Comparison of ENCODE assay signal across 25 mouse cellular contexts in the genomic region with DNA sequence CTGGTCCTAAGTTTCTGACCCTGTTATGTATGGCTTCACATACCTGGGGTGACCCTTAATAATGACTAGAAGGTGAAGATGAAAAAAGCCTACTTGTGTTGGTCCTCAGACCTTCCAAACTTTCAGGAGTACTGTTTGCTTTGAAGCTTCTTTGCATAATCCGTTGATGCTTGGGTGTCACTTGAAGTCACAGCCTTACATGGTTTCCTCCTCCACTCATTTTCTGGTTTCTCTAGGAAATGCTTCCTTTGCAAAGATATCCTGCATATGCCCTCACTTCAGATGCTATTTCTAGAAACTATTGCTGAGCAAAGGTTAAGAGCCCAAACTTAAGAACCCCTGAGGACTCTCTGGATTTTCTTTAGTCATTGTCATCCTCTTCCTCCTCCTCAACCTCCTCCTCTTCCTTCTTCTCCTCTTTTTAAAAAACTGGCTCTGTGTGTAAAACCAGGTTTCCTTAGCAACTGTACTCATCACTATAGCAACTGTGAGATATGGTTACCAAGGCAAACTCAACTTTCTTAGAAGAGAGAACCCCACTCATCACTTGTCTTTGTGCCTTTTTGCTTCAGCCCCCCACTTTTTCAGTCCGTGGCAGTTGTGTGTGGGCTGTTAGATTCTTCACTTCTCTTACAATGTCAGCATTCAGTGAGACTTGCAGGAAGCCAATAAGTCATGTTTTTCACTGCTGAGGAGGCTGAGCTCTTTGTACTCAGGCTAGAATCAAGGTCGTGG. TPM values are rescaled to one million over a fixed set of nuclear protein-coding genes. Genes with fewer than 3 reads are reported as not detected.
A peak's percentile ranks its signal among the peaks of the same experiment; 100 is the strongest.
DNase-seq lines count a peak whose midpoint lies in the region; ATAC-seq lines count a peak whose summit lies in the region.
"Had no signal": no experiment of that assay in that cellular context is flagged by ENCODE, and none has a peak within 500 bp of the region (broad histone marks: within the 10 kb centered on the region; RNA-seq: fewer than 3 reads in every experiment).

No protein-coding gene starts in this region.

- no peaks in the 10 kb centered on the region for H3K4me1 ChIP-seq in forebrain, embryonic 16.5 days (replicated peaks; ENCODE audit: control insufficient read depth, insufficient read depth, low read length)
- no peaks in the 10 kb centered on the region for H3K4me1 ChIP-seq in forebrain, embryonic 13.5 days
- no peaks in the 10 kb centered on the region for H3K4me1 ChIP-seq in midbrain, embryonic 16.5 days (ENCODE audit: control insufficient read depth, insufficient read depth, low read length)
- H3K4me1 ChIP-seq in midbrain, embryonic 13.5 days (replicated peaks) = no peaks in the 10 kb centered on the region
- H3K4me1 ChIP-seq in intestine, embryonic 15.5 days (replicated peaks) = no peaks in the 10 kb centered on the region
- H3K4me1 ChIP-seq: embryonic facial prominence, embryonic 15.5 days; hindbrain, embryonic 12.5 days; midbrain, embryonic 12.5 days; neural tube, embryonic 15.5 days had no signal

- H3K4me3 ChIP-seq in forebrain, embryonic 16.5 days (replicated peaks; ENCODE audit: low read length) = no peak overlapping the region
- no peak overlapping the region for H3K4me3 ChIP-seq in forebrain, embryonic 13.5 days
- no peak overlapping the region for H3K4me3 ChIP-seq in midbrain, embryonic 16.5 days (ENCODE audit: low read depth, low read length)
- H3K4me3 ChIP-seq in midbrain, embryonic 13.5 days (replicated peaks) = no peak overlapping the region
- no peak overlapping the region for H3K4me3 ChIP-seq in intestine, embryonic 15.5 days (replicated peaks)
- H3K4me3 ChIP-seq: embryonic facial prominence, embryonic 15.5 days; hindbrain, embryonic 12.5 days; midbrain, embryonic 12.5 days; neural tube, embryonic 15.5 days had no signal

- H3K27ac ChIP-seq in forebrain, embryonic 16.5 days (ENCODE audit: low read length) = no peak overlapping the region
- H3K27ac ChIP-seq in forebrain, embryonic 13.5 days = no peak overlapping the region
- H3K27ac ChIP-seq in midbrain, embryonic 16.5 days (ENCODE audit: low read length) = no peak overlapping the region
- no peak overlapping the region for H3K27ac ChIP-seq in midbrain, embryonic 13.5 days
- no peak overlapping the region for H3K27ac ChIP-seq in intestine, embryonic 15.5 days
- H3K27ac ChIP-seq: embryonic facial prominence, embryonic 15.5 days; hindbrain, embryonic 12.5 days; midbrain, embryonic 12.5 days; neural tube, embryonic 15.5 days had no signal

- peak; percentile 23; the same call in 1 of the 2 replicates for ATAC-seq in forebrain, embryonic 16.5 days
- ATAC-seq in forebrain, embryonic 13.5 days = no peak
- 0 out of 2 replicates have a peak, but pooled peaks have one; percentile 36 for ATAC-seq in midbrain, embryonic 16.5 days
- no peak for ATAC-seq in midbrain, embryonic 13.5 days
- ATAC-seq in intestine, embryonic 15.5 days = no peak
- ATAC-seq: inflammation-experienced regulatory T-cells, adult 6 months; lung, postnatal 0 days; Patski had no signal

- H3K27me3 ChIP-seq in forebrain, embryonic 16.5 days (replicated peaks; ENCODE audit: control insufficient read depth, insufficient read depth, low read length) = no peaks in the 10 kb centered on the region
- no peaks in the 10 kb centered on the region for H3K27me3 ChIP-seq in forebrain, embryonic 13.5 days
- H3K27me3 ChIP-seq in midbrain, embryonic 16.5 days (ENCODE audit: control insufficient read depth, insufficient read depth, low read depth, low read length) = no peaks in the 10 kb centered on the region
- no peaks in the 10 kb centered on the region for H3K27me3 ChIP-seq in midbrain, embryonic 13.5 days
- no peaks in the 10 kb centered on the region for H3K27me3 ChIP-seq in intestine, embryonic 15.5 days (replicated peaks)
- H3K27me3 ChIP-seq: embryonic facial prominence, embryonic 15.5 days; hindbrain, embryonic 12.5 days; midbrain, embryonic 12.5 days; neural tube, embryonic 15.5 days; Patski had no signal

- H3K4me2 ChIP-seq in forebrain, embryonic 16.5 days (ENCODE audit: low read length) = no peak overlapping the region
- H3K4me2 ChIP-seq in forebrain, embryonic 13.5 days = no peak overlapping the region
- H3K4me2 ChIP-seq in midbrain, embryonic 16.5 days (ENCODE audit: low read length) = no peak overlapping the region
- H3K4me2 ChIP-seq in midbrain, embryonic 13.5 days (replicated peaks) = no peak overlapping the region
- H3K4me2 ChIP-seq in intestine, embryonic 15.5 days (replicated peaks) = no peak overlapping the region
- H3K4me2 ChIP-seq: embryonic facial prominence, embryonic 15.5 days; heart, embryonic 11.5 days; hindbrain, embryonic 12.5 days; midbrain, embryonic 12.5 days; neural tube, embryonic 15.5 days had no signal

- H3K9ac ChIP-seq in forebrain, embryonic 16.5 days (replicated peaks; ENCODE audit: low read depth, low read length) = no peak overlapping the region
- no peak overlapping the region for H3K9ac ChIP-seq in forebrain, embryonic 13.5 days
- no peak overlapping the region for H3K9ac ChIP-seq in midbrain, embryonic 16.5 days (ENCODE audit: low read depth, low read length)
- H3K9ac ChIP-seq in midbrain, embryonic 13.5 days (replicated peaks) = no peak overlapping the region
- no peak overlapping the region for H3K9ac ChIP-seq in intestine, embryonic 15.5 days
- H3K9ac ChIP-seq: embryonic facial prominence, embryonic 15.5 days; hindbrain, embryonic 12.5 days; midbrain, embryonic 12.5 days; neural tube, embryonic 15.5 days had no signal

- peak; percentile 23 to 67 for DNase-seq in frontal cortex, postnatal 36 days (ENCODE audit: low spot score in 2 of 2)
- peak; percentile 15 for DNase-seq in right cerebral cortex, postnatal 25 days
- DNase-seq in thymus, adult 18-20 months = no peak
- DNase-seq: adrenal gland, postnatal 10 days; cerebellum, adult 11-12 months; cerebellum, postnatal 14 days; heart, postnatal 14 days; kidney, adult 9 months; kidney, postnatal 36 days; liver; thymus, adult 2 months had no signal

- no peaks in the 10 kb centered on the region for H3K36me3 ChIP-seq in forebrain, embryonic 16.5 days (ENCODE audit: control insufficient read depth, insufficient read depth)
- no peaks in the 10 kb centered on the region for H3K36me3 ChIP-seq in forebrain, embryonic 13.5 days (ENCODE audit: poor library complexity, severe bottlenecking)
- no peaks in the 10 kb centered on the region for H3K36me3 ChIP-seq in midbrain, embryonic 16.5 days (ENCODE audit: control insufficient read depth, insufficient read depth, low read length)
- no peaks in the 10 kb centered on the region for H3K36me3 ChIP-seq in midbrain, embryonic 13.5 days
- no peaks in the 10 kb centered on the region for H3K36me3 ChIP-seq in intestine, embryonic 15.5 days
- H3K36me3 ChIP-seq: embryonic facial prominence, embryonic 15.5 days; hindbrain, embryonic 12.5 days; midbrain, embryonic 12.5 days; neural tube, embryonic 15.5 days had no signal

- peaks cover 2% of the 10 kb centered on the region; the same call in 1 of the 2 replicates for H3K9me3 ChIP-seq in forebrain, embryonic 16.5 days (ENCODE audit: control insufficient read depth, low read length)
- H3K9me3 ChIP-seq in forebrain, embryonic 13.5 days (replicated peaks) = no peaks in the 10 kb centered on the region
- no peaks in the 10 kb centered on the region for H3K9me3 ChIP-seq in midbrain, embryonic 16.5 days (replicated peaks; ENCODE audit: control insufficient read depth, low read length, poor library complexity, severe bottlenecking)
- H3K9me3 ChIP-seq in midbrain, embryonic 13.5 days = no peaks in the 10 kb centered on the region
- H3K9me3 ChIP-seq in intestine, embryonic 15.5 days = no peaks in the 10 kb centered on the region
- H3K9me3 ChIP-seq: embryonic facial prominence, embryonic 15.5 days; hindbrain, embryonic 12.5 days; midbrain, embryonic 12.5 days; neural tube, embryonic 15.5 days had no signal

- 78% methylated on average over 3 of the region's 3 CpGs for WGBS in forebrain, embryonic 16.5 days
- WGBS in forebrain, embryonic 13.5 days = 66% methylated on average over 3 of the region's 3 CpGs
- 74% methylated on average over 3 of the region's 3 CpGs for WGBS in midbrain, embryonic 16.5 days
- WGBS in midbrain, embryonic 13.5 days = 75% methylated on average over 3 of the region's 3 CpGs
- WGBS in intestine, embryonic 15.5 days = 64% methylated on average over 3 of the region's 3 CpGs

RNA-seq across cellular contexts. Expression of gene 4930578C19Rik, which starts 59.2 kb away (rescaled TPM):
- 0.60 and 0.70 TPM in 2 replicates for polyA plus RNA-seq in forebrain, embryonic 16.5 days (2015; fragmentation: Nextera tagmentation; extraction: Ambion mirVana)
- polyA plus RNA-seq in forebrain, embryonic 13.5 days (2015; fragmentation: Nextera tagmentation; extraction: Ambion mirVana) = 0.29 and 0.39 TPM in 2 replicates
- 0.76 and 0.92 TPM in 2 replicates for polyA plus RNA-seq in midbrain, embryonic 16.5 days (2015; fragmentation: Nextera tagmentation; extraction: Ambion mirVana)
- 0.49 and 0.55 TPM in 2 replicates for polyA plus RNA-seq in midbrain, embryonic 13.5 days (2015; fragmentation: Nextera tagmentation; extraction: Ambion mirVana)
- 0.72 and 0.74 TPM in 2 replicates for polyA plus RNA-seq in intestine, embryonic 15.5 days (2015; fragmentation: Nextera tagmentation; extraction: Ambion mirVana)
- polyA plus RNA-seq: inflammation-experienced regulatory T-cells, adult 6 months; liver, embryonic 16.5 days; Patski had no signal

Comparison
In these comparisons a context has a peak if more than half of its experiments do, and no peak if none do; other contexts are left out.
1. ATAC-seq: peak in forebrain, embryonic 16.5 days (single experiment) and midbrain, embryonic 16.5 days (single experiment); none in forebrain, embryonic 13.5 days (single experiment), midbrain, embryonic 13.5 days (single experiment) and intestine, embryonic 15.5 days (single experiment).
2. DNase-seq: peak in frontal cortex, postnatal 36 days (2 of 2) and right cerebral cortex, postnatal 25 days (single experiment); none in thymus, adult 18-20 months (0 of 2).